Mouse (Mus musculus) stomach, postnatal 0 days (tissue): ENCODE results near the gene Six5. TPM values are rescaled to one million over a fixed set of nuclear protein-coding genes. Genes with fewer than 3 reads are reported as not detected.

ENCODE experiments used
- ATAC-seq: fragments of 200-750 bp; cut with Nextera tagmentation; 2 replicates; pipeline ENCODE4 v1.8.0; 2017; ENCODE audit not compliant: low FRiP score, low TSS enrichment
- DNase-seq: peaks from one replicate; pipeline ENCODE4 v3.0.0-alpha.2; 2016; ENCODE audit warnings: low spot score
- H3K27ac ChIP-seq: fragments of 300-500 bp; sonication (generic); replicated peaks from 2 replicates; pipeline ENCODE4 v1.5.1; 2014; ENCODE audit warnings: mild to moderate bottlenecking, control low read depth
- H3K27me3 ChIP-seq: fragments of 300-500 bp; sonication (generic); 2 replicates; pipeline ENCODE4 v1.6.1; 2014; ENCODE audit warnings: low read length; ENCODE audit not compliant: control insufficient read depth, insufficient read depth
- H3K36me3 ChIP-seq: fragments of 300-500 bp; sonication (generic); 2 replicates; pipeline ENCODE4 v1.6.1; 2014; ENCODE audit warnings: low read length, mixed read lengths; ENCODE audit not compliant: control insufficient read depth, insufficient read depth
- H3K4me1 ChIP-seq: fragments of 300-500 bp; sonication (generic); replicated peaks from 2 replicates; pipeline ENCODE4 v1.6.1; 2014; ENCODE audit warnings: antibody characterized with exemption; ENCODE audit not compliant: control insufficient read depth, insufficient read depth
- H3K4me2 ChIP-seq: fragments of 300-500 bp; sonication (generic); replicated peaks from 2 replicates; pipeline ENCODE4 v1.6.1; 2014; ENCODE audit warnings: low read depth, mild to moderate bottlenecking, control low read depth, moderate library complexity
- H3K4me3 ChIP-seq: fragments of 300-500 bp; sonication (generic); 2 replicates; pipeline ENCODE4 v1.5.1; 2014; ENCODE audit warnings: low read depth, low read length, control low read depth
- H3K9ac ChIP-seq: fragments of 300-500 bp; sonication (generic); 2 replicates; pipeline ENCODE4 v1.6.1; 2014; ENCODE audit warnings: mild to moderate bottlenecking, low read length, control low read depth, mixed read lengths
- H3K9me3 ChIP-seq: fragments of 300-500 bp; sonication (generic); 2 replicates; pipeline ENCODE4 v1.6.1; 2016; ENCODE audit warnings: low read length; ENCODE audit not compliant: control insufficient read depth
- CTCF ChIP-seq: IDR thresholded peaks from 2 replicates; pipeline ENCODE4 v1.5.1; 2016; ENCODE audit warnings: antibody characterized with exemption, low read depth, mild to moderate bottlenecking, moderate library complexity
- EP300 ChIP-seq: optimal IDR thresholded peaks from 2 replicates; pipeline ENCODE3; 2016; ENCODE audit warnings: antibody characterized with exemption
- WGBS: fragments of 180-500 bp; shearing (Covaris S2); extraction: QIAGEN DNeasy Blood & Tissue Kit; methylation state at CpG from one replicate; pipeline ENCODE4 v1.1.7; 2014; 5-methylcytosine and 5-hydroxymethylcytosine counted together
- polyA plus RNA-seq: library from polyadenylated mRNA; unstranded; fragments of >200 nt; fragmentation: Nextera tagmentation; extraction: Ambion mirVana; gene quantifications from 2 replicates; pipeline ENCODE4 v1.2.1, GENCODE M21; 2015

The Six5 gene
- polyA plus RNA-seq, 1 experiment from 2014 or later, result 6.1 TPM

DNA sequence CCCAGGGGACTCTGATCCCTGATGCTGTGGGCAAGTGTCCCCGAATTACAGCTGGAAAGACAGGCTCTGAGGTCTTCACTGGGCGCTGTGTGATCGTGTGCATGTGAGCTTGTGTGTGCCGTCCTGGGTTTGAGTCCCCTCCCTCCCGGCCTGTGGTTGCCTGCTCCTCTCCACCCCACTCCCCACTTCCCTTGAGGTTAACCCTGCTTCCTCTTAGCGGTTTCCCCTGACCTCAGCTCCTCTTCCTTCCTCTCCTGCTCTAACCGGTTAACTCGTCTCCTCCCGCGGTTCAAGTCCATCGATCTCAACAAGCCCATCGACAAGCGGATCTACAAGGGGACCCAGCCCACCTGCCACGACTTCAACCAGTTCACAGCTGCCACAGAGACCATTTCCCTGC lies 16.6 kb upstream of the Six5 start:
- Histone ChIP-seq H3K4me1 (no peaks in the 10 kb centered on the region; the same call in none of the 2 replicates), H3K27ac (no peak overlapping the region), H3K4me3 (no peak overlapping the region), H3K9ac (no peak overlapping the region), H3K27me3 (no peaks in the 10 kb centered on the region), H3K9me3 (no peaks in the 10 kb centered on the region), H3K4me2 (no peak overlapping the region), H3K36me3 (peaks cover 20% of the 10 kb centered on the region)
- DNase-seq (no peak), ATAC-seq (no peak)
- 65% methylated on average over 14 of the region's 14 CpGs for WGBS
- TF ChIP-seq EP300, result no peak
- no peak for TF ChIP-seq CTCF

DNA sequence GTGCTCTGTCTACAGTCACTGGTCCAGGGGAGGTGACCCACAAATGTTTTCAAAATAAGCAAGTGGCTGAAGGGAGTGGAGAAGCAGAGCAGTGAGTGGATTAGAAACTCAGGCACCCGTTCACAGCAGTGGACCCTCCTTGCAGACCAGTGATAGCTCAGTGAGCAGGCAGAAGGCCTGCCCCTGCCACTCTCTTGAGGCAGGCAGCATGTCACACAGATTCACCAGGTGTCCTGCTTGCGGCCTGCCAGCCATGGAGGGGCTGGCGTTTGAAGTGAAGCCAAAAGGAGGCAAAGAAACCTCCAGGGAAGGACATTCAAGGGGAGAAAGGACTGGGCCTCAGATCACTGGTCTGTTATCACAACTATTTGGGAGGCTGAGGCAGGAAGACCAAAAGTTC lies 15.7 kb upstream of the Six5 start:
- Histone ChIP-seq H3K9ac (no peak overlapping the region), H3K27me3 (no peaks in the 10 kb centered on the region), H3K9me3 (no peaks in the 10 kb centered on the region), H3K36me3 (peaks cover 20% of the 10 kb centered on the region), H3K4me2 (no peak overlapping the region), H3K4me3 (no peak overlapping the region), H3K27ac (no peak overlapping the region), H3K4me1 (peaks cover 8% of the 10 kb centered on the region)
- DNase-seq, result no peak
- WGBS, result 83% methylated on average over 3 of the region's 3 CpGs
- ATAC-seq, result no peak
- TF ChIP-seq EP300 (no peak), CTCF (no peak)

DNA sequence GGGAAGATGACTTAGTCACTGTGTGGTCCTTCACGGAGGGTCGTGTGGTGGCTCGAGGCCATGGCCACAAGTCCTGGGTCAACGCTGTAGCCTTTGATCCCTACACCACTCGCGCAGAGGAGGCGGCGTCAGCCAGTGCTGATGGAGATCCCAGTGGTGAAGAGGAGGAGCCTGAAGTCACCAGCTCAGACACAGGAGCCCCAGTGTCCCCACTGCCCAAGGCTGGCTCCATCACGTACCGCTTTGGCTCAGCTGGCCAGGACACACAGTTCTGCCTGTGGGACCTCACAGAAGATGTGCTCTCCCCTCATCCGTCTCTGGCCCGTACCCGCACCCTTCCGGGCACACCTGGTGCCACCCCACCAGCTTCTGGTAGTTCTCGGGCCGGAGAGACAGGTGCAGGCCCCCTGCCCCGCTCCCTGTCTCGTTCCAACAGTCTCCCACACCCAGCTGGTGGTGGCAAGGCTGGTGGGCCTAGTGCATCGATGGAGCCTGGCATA lies 13.9 kb upstream of the Six5 start:
- no peaks in the 10 kb centered on the region for H3K27me3 ChIP-seq
- no peak overlapping the region for H3K9ac ChIP-seq
- no peak overlapping the region for H3K4me2 ChIP-seq
- 84% methylated on average over 19 of the region's 19 CpGs for WGBS
- H3K4me1 ChIP-seq, result peaks cover 14% of the 10 kb centered on the region
- no peak overlapping the region for H3K27ac ChIP-seq
- no peak for ATAC-seq
- H3K9me3 ChIP-seq, result no peaks in the 10 kb centered on the region
- no peak for DNase-seq
- H3K4me3 ChIP-seq, result no peak overlapping the region
- H3K36me3 ChIP-seq, result peaks cover 20% of the 10 kb centered on the region
- TF ChIP-seq EP300 (no peak), CTCF (no peak)

DNA sequence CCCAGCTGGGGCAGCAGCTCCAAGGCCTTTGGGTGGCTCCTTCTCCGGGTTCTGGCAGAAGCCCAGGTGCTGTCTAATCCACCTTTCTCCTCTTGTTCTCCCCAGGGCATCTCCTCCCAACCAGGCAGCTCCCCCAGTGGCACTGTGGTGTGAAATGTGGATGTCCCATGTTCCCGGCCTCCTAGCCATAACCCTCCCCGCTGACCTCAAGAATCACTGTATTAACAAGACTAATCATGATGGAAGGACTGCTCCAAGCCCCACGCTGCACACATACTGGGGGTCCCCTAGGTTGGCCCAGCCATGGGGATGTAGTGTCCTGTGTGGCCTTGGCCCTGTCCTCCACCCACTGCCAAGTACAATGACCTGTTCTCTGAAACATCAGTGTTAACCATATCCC lies 12.2 kb upstream of the Six5 start:
- no peak for ATAC-seq
- Histone ChIP-seq H3K27ac (peak overlapping the region; percentile 83), H3K9ac (no peak overlapping the region), H3K4me3 (no peak overlapping the region), H3K9me3 (no peaks in the 10 kb centered on the region), H3K27me3 (no peaks in the 10 kb centered on the region), H3K4me2 (no peak overlapping the region), H3K4me1 (peaks cover 15% of the 10 kb centered on the region), H3K36me3 (peaks cover 23% of the 10 kb centered on the region)
- 68% methylated on average over 4 of the region's 4 CpGs for WGBS
- no peak for DNase-seq
- TF ChIP-seq EP300 (no peak), CTCF (no peak)

DNA sequence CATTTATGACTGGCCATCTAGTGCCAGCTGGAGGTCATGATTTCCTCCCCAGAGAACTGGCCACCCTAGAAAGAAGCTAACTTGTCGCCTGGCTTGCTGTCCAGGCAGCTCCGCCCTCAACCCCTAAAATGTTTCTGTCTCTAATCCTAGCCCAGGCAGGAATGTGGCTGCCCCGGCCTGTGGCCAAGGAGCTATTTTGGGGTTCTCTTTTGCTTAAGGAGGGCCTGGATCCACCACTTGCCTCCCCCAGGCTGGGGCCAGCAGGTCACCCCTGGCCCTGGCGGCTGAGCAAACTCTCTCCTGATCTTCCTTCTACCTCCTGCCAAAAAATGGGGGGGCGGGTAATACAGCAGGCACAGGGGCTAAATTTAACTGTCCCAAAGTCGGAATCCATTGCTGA lies 11.3 kb upstream of the Six5 start:
- no peaks in the 10 kb centered on the region for H3K27me3 ChIP-seq
- peak overlapping the region; percentile 83 for H3K27ac ChIP-seq
- H3K4me3 ChIP-seq, result peak overlapping the region; percentile 54; the same call in 1 of the 2 replicates
- ATAC-seq (no peak; the same call in 1 of the 2 replicates), DNase-seq (no peak)
- peaks cover 23% of the 10 kb centered on the region for H3K36me3 ChIP-seq
- H3K9ac ChIP-seq, result 0 out of 2 replicates have a peak overlapping the region, but pooled peaks have one; percentile 41
- H3K9me3 ChIP-seq, result no peaks in the 10 kb centered on the region
- peaks cover 15% of the 10 kb centered on the region for H3K4me1 ChIP-seq
- TF ChIP-seq CTCF (no peak), EP300 (no peak)
- WGBS, result 29% methylated on average over 6 of the region's 6 CpGs
- H3K4me2 ChIP-seq, result peak overlapping the region; percentile 69

DNA sequence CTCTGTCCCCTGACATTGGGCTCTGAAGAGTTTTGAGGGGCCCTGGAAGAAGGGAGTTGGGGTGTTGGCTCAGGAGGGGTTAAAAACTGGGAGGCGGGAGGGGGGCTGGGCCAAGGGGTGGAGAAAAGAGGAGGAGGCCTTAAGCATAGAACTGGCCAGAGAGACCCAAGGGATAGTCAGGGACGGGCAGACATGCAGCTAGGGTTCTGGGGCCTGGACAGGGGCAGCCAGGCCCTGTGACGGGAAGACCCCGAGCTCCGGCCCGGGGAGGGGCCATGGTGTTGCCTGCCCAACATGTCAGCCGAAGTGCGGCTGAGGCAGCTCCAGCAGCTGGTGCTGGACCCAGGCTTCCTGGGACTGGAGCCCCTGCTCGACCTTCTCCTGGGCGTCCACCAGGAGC lies 10.7 kb upstream of the Six5 start, which contains the start of gene Dmpk:
Gene Dmpk (plus strand): TSS at position 149 of the 400 bp plus-strand sequence.
- ATAC-seq (peak; percentile 46), DNase-seq (peak; percentile 51)
- peak within 1 kb of the TSS; percentile 83 for H3K27ac ChIP-seq
- peak within 1 kb of the TSS; percentile 69 for H3K4me2 ChIP-seq
- H3K4me3 ChIP-seq, result peak within 1 kb of the TSS; percentile 54
- peaks cover 15% of the 10 kb centered on the region for H3K4me1 ChIP-seq
- peaks cover 23% of the 10 kb centered on the region for H3K36me3 ChIP-seq
- no peaks in the 10 kb centered on the region for H3K9me3 ChIP-seq
- no peaks in the 10 kb centered on the region for H3K27me3 ChIP-seq
- TF ChIP-seq EP300, result no peak
- peak within 1 kb of the TSS; percentile 65 for H3K9ac ChIP-seq
- 29% methylated on average over 10 of the region's 10 CpGs for WGBS
